Mouse (Mus musculus) heart, adult 11 months (tissue): ENCODE measurements around the gene Tenm4.

ENCODE experiments used
- DNase-seq: peaks from one replicate; pipeline ENCODE4 v3.0.0; 2022

Gene Tenm4

GRCm38 (mm10) chr7:96790326-96790725 is 619.3 kb downstream of the Tenm4 start:
- DNase-seq = no peak

- DNase-seq = no peak
Measured at GRCm38 (mm10) chr7:96792456-96793229, 621.6 kb downstream of the Tenm4 start.

- peak; percentile 96 for DNase-seq
Measured at GRCm38 (mm10) chr7:96796033-96796741, 625.1 kb downstream of the Tenm4 start.

- peak; percentile 96 for DNase-seq
Measured at GRCm38 (mm10) chr7:96796788-96797485, 625.9 kb downstream of the Tenm4 start.

GRCm38 (mm10) chr7:96797716-96798332 is 626.8 kb downstream of the Tenm4 start:
- DNase-seq = no peak

- DNase-seq = no peak
Measured at GRCm38 (mm10) chr7:96799816-96800215, 628.8 kb downstream of the Tenm4 start.

- no peak for DNase-seq
Measured at GRCm38 (mm10) chr7:96801368-96801767, 630.3 kb downstream of the Tenm4 start.

GRCm38 (mm10) chr7:96802216-96802615 is 631.2 kb downstream of the Tenm4 start:
- DNase-seq = no peak

- no peak for DNase-seq
Measured at GRCm38 (mm10) chr7:96806561-96806960, 635.5 kb downstream of the Tenm4 start.

GRCm38 (mm10) chr7:96807281-96808058 is 636.4 kb downstream of the Tenm4 start:
- DNase-seq = no peak

GRCm38 (mm10) chr7:96808059-96808646 is 637.1 kb downstream of the Tenm4 start:
- no peak for DNase-seq

GRCm38 (mm10) chr7:96811691-96812090 is 640.6 kb downstream of the Tenm4 start:
- no peak for DNase-seq

- peak; percentile 91 for DNase-seq
Measured at GRCm38 (mm10) chr7:96813036-96813435, 642.0 kb downstream of the Tenm4 start.

GRCm38 (mm10) chr7:96813497-96814400 is 642.7 kb downstream of the Tenm4 start:
- peak; percentile 98 for DNase-seq

GRCm38 (mm10) chr7:96814581-96814980 is 643.5 kb downstream of the Tenm4 start:
- DNase-seq = no peak

GRCm38 (mm10) chr7:96817030-96817674 is 646.1 kb downstream of the Tenm4 start:
- peak; percentile 97 for DNase-seq

GRCm38 (mm10) chr7:96818236-96818916 is 647.3 kb downstream of the Tenm4 start:
- DNase-seq = no peak

GRCm38 (mm10) chr7:96819538-96819937 is 648.5 kb downstream of the Tenm4 start:
- DNase-seq = no peak

- DNase-seq = no peak
Measured at GRCm38 (mm10) chr7:96820343-96820742, 649.3 kb downstream of the Tenm4 start.

GRCm38 (mm10) chr7:96826101-96826500 is 655.1 kb downstream of the Tenm4 start:
- DNase-seq = no peak
